In genomic region chr5:129177697-129178511, GRCm38 (mm10) we compare ENCODE assay signal across 8 mouse cellular contexts.
DNase-seq lines count a peak whose midpoint lies in the region; ATAC-seq and TF ChIP-seq lines count a peak whose summit lies in the region.

No protein-coding gene starts in this region.

- H3K79me2 ChIP-seq in MEL (ENCODE audit: control insufficient read depth, insufficient read depth, low read length, poor library complexity) = no peaks in the 10 kb centered on the region; the same call in 1 of the 2 replicates

- peaks cover 0 to 2% of the 10 kb centered on the region in 2 experiments; a peak in 2 of 4 replicates for H3K36me3 ChIP-seq in MEL (ENCODE audit: control insufficient read depth in 1 of 2, insufficient read depth in 2 of 2, low read length in 2 of 2)
- H3K36me3 ChIP-seq in hindbrain, embryonic 12.5 days = no peaks in the 10 kb centered on the region

- H3K4me1 ChIP-seq in MEL (ENCODE audit: control insufficient read depth in 1 of 2, insufficient read depth in 2 of 2, low read length in 2 of 2) = peaks cover 5 to 29% of the 10 kb centered on the region in 2 experiments
- peaks cover 7% of the 10 kb centered on the region; the same call in 1 of the 2 replicates for H3K4me1 ChIP-seq in hindbrain, embryonic 12.5 days

- TF ChIP-seq POLR2A in MEL (IDR thresholded peaks at IDR 0.05; ENCODE audit: control insufficient read depth in 1 of 2, insufficient read depth in 1 of 2, low read depth in 1 of 2, low read length in 2 of 2, poor library complexity in 1 of 2) = no peak

- H3K9ac ChIP-seq in MEL (ENCODE audit: control insufficient read depth, low read depth, low read length, poor library complexity, severe bottlenecking) = peak overlapping the region; percentile 77
- no peak overlapping the region for H3K9ac ChIP-seq in hindbrain, embryonic 12.5 days

- no peaks in the 10 kb centered on the region for H3K27me3 ChIP-seq in MEL (ENCODE audit: control insufficient read depth in 1 of 2, insufficient read depth in 2 of 2, low read length in 2 of 2)
- H3K27me3 ChIP-seq in hindbrain, embryonic 12.5 days = peaks cover 10% of the 10 kb centered on the region; the same call in 1 of the 2 replicates

- peak; percentile 95 for TF ChIP-seq RAD21 in MEL (IDR thresholded peaks at IDR 0.05; ENCODE audit: low read depth, low read length)

- no peak overlapping the region for H3K4me2 ChIP-seq in hindbrain, embryonic 12.5 days (replicated peaks)

- H3K27ac ChIP-seq in MEL (ENCODE audit: control insufficient read depth, low read depth, low read length) = no peak overlapping the region
- no peak overlapping the region for H3K27ac ChIP-seq in hindbrain, embryonic 12.5 days

- 0 out of 4 replicates have a peak, but pooled peaks of 1 of the 2 experiments have one; percentile 4 for TF ChIP-seq EP300 in MEL (IDR thresholded peaks at IDR 0.05; ENCODE audit: low read depth in 1 of 2, low read length in 2 of 2)

- peak; percentile 44 for ATAC-seq in hindbrain, embryonic 12.5 days (ENCODE audit: low FRiP score)

- 53% methylated on average over 14 of the region's 14 CpGs for WGBS in hindbrain, embryonic 12.5 days

- DNase-seq in MEL (ENCODE audit: low read depth, low spot score) = peak; percentile 87
- peak; percentile 86 for DNase-seq in cerebellum, adult 9-10 months
- DNase-seq in frontal cortex, postnatal 10 days (ENCODE audit: low spot score in 2 of 2) = peak; percentile 59 to 82
- DNase-seq in layer of hippocampus, postnatal 14 days (ENCODE audit: low spot score in 2 of 2) = peak; percentile 80 to 84
- peak; percentile 90 for DNase-seq in lung, postnatal 10 days
- DNase-seq in ovary, postnatal 14 days (ENCODE audit: low spot score) = peak; percentile 80
- DNase-seq in thymus, postnatal 10 days (ENCODE audit: low spot score in 2 of 2) = peak; percentile 43 to 81

- TF ChIP-seq CTCF in MEL (IDR thresholded peaks at IDR 0.05 in 2 of 3, conservative IDR thresholded peaks at IDR 0.05 in 1 of 3; ENCODE audit: control insufficient read depth in 1 of 3, insufficient read depth in 1 of 3, low read depth in 2 of 3, low read length in 3 of 3, poor library complexity in 1 of 3, severe bottlenecking in 1 of 3) = peak; percentile 92 to 97 (median 96)

- peak overlapping the region; percentile 76 to 89 for H3K4me3 ChIP-seq in MEL (ENCODE audit: control insufficient read depth in 1 of 2, insufficient read depth in 1 of 2, low read depth in 2 of 2, low read length in 2 of 2)
- H3K4me3 ChIP-seq in hindbrain, embryonic 12.5 days = no peak overlapping the region

- H3K9me3 ChIP-seq in MEL (replicated peaks; ENCODE audit: insufficient read depth, low read length) = no peaks in the 10 kb centered on the region
- H3K9me3 ChIP-seq in hindbrain, embryonic 12.5 days (replicated peaks) = no peaks in the 10 kb centered on the region

TF ChIP-seq in MEL, 35 proteins besides CTCF, POLR2A, EP300 and RAD21:
- TF ChIP-seq MYC (IDR thresholded peaks at IDR 0.05; ENCODE audit: low read depth, low read length) (0 out of 2 replicates have a peak, but pooled peaks have one; percentile 23), ZMIZ1 (IDR thresholded peaks at IDR 0.05; ENCODE audit: low read depth, low read length) (no peak), TCF12 (IDR thresholded peaks at IDR 0.05; ENCODE audit: low read depth, low read length) (no peak), MAX (IDR thresholded peaks at IDR 0.05; ENCODE audit: low read length) (peak; percentile 52; the same call in 1 of the 2 replicates), CHD2 (IDR thresholded peaks at IDR 0.05; ENCODE audit: low read length) (no peak), RCOR1 (IDR thresholded peaks at IDR 0.05; ENCODE audit: low read depth, low read length) (no peak), ZNF384 (IDR thresholded peaks at IDR 0.05; ENCODE audit: low read depth, low read length) (0 out of 2 replicates have a peak, but pooled peaks have one; percentile 21), ELF1 (IDR thresholded peaks at IDR 0.05; ENCODE audit: low read depth, low read length) (no peak), ZKSCAN1 (IDR thresholded peaks at IDR 0.05; ENCODE audit: low read depth, low read length) (no peak), POLR2AphosphoS5 (IDR thresholded peaks at IDR 0.05; ENCODE audit: borderline replicate concordance, low read depth, low read length) (no peak; the same call in 1 of the 2 replicates), TBP (IDR thresholded peaks at IDR 0.05; ENCODE audit: low read depth, low read length) (no peak), JUND (IDR thresholded peaks at IDR 0.05; ENCODE audit: low read depth, low read length) (peak; percentile 52; the same call in 1 of the 2 replicates), SIN3A (IDR thresholded peaks at IDR 0.05; ENCODE audit: low read length) (peak; percentile 73), SMC3 (IDR thresholded peaks at IDR 0.05; ENCODE audit: low read depth, low read length) (peak; percentile 96), ZC3H11A (IDR thresholded peaks at IDR 0.05; ENCODE audit: low read depth, low read length) (peak; percentile 96), USF1 (IDR thresholded peaks at IDR 0.05; ENCODE audit: low read depth, low read length) (no peak), MEF2A (IDR thresholded peaks at IDR 0.05; ENCODE audit: extremely low read depth, insufficient replicate concordance, low read depth, low read length, poor library complexity, severe bottlenecking) (no peak), ETS1 (IDR thresholded peaks at IDR 0.05; ENCODE audit: low read depth, low read length) (no peak), UBTF (IDR thresholded peaks at IDR 0.05; ENCODE audit: borderline replicate concordance, insufficient read depth, low read depth, low read length) (no peak), GABPA (IDR thresholded peaks at IDR 0.05; ENCODE audit: low read depth, low read length) (no peak), MAZ (IDR thresholded peaks at IDR 0.05; ENCODE audit: low read depth, low read length) (0 out of 2 replicates have a peak, but pooled peaks have one; percentile 37), MXI1 (IDR thresholded peaks at IDR 0.05; ENCODE audit: low read depth, low read length) (peak; percentile 63), BHLHE40 (IDR thresholded peaks at IDR 0.05; ENCODE audit: borderline replicate concordance, low read depth, low read length) (no peak), USF2 (IDR thresholded peaks at IDR 0.05; ENCODE audit: borderline replicate concordance in 1 of 2, insufficient read depth in 1 of 2, low read depth in 1 of 2, low read length in 2 of 2) (no peak)
